Mouse (Mus musculus) hindbrain, embryonic 15.5 days (tissue): ENCODE data around the gene Rfc5. TPM values are rescaled to one million over a fixed set of nuclear protein-coding genes. Genes with fewer than 3 reads are reported as not detected.
"Not testable (repeated sequence)": the region's sequence is repeated elsewhere in the genome, so short reads cannot be mapped to it uniquely, and the experiment has no call there.

Source experiments
- ATAC-seq: fragments of 200-750 bp; cut with Nextera tagmentation; 2 replicates; pipeline ENCODE4 v1.8.0; 2017; ENCODE audit warnings: low read depth, moderate number of reproducible peaks, moderate TSS enrichment; ENCODE audit not compliant: low FRiP score
- H3K27ac ChIP-seq: fragments of 300-500 bp; sonication (generic); replicated peaks from 2 replicates; pipeline ENCODE4 v1.5.1; 2015; ENCODE audit warnings: mild to moderate bottlenecking, inconsistent platforms
- H3K27me3 ChIP-seq: fragments of 300-500 bp; sonication (generic); 2 replicates; pipeline ENCODE4 v1.6.1; 2015; ENCODE audit warnings: control low read depth, inconsistent platforms
- H3K36me3 ChIP-seq: fragments of 300-500 bp; sonication (generic); 2 replicates; pipeline ENCODE4 v1.6.1; 2015; ENCODE audit warnings: control low read depth, inconsistent platforms
- H3K4me1 ChIP-seq: fragments of 300-500 bp; sonication (generic); replicated peaks from 2 replicates; pipeline ENCODE4 v1.6.1; 2015; ENCODE audit warnings: control low read depth, inconsistent platforms
- H3K4me2 ChIP-seq: fragments of 300-500 bp; sonication (generic); 2 replicates; pipeline ENCODE4 v1.6.1; 2015; ENCODE audit warnings: moderate library complexity, mild to moderate bottlenecking, inconsistent platforms
- H3K4me3 ChIP-seq: fragments of 300-500 bp; sonication (generic); 2 replicates; pipeline ENCODE4 v1.5.1; 2015; ENCODE audit warnings: mild to moderate bottlenecking, inconsistent platforms
- H3K9ac ChIP-seq: fragments of 300-500 bp; sonication (generic); 2 replicates; pipeline ENCODE4 v1.6.1; 2015; ENCODE audit warnings: inconsistent platforms
- H3K9me3 ChIP-seq: fragments of 300-500 bp; sonication (generic); 2 replicates; pipeline ENCODE4 v1.6.1; 2016; ENCODE audit warnings: control low read depth, inconsistent platforms
- WGBS: fragments of 180-500 bp; shearing (Covaris S2); methylation state at CpG from one replicate; pipeline ENCODE4 v1.1.7; 2015; 5-methylcytosine and 5-hydroxymethylcytosine counted together
- polyA plus RNA-seq: library from polyadenylated mRNA; unstranded; fragments of >200 nt; fragmentation: Nextera tagmentation; extraction: Ambion mirVana; gene quantifications from 2 replicates; pipeline ENCODE4 v1.2.1, GENCODE M21; 2015

Gene Rfc5
- polyA plus RNA-seq, 1 experiment from 2014 or later: 30.2 TPM

DNA sequence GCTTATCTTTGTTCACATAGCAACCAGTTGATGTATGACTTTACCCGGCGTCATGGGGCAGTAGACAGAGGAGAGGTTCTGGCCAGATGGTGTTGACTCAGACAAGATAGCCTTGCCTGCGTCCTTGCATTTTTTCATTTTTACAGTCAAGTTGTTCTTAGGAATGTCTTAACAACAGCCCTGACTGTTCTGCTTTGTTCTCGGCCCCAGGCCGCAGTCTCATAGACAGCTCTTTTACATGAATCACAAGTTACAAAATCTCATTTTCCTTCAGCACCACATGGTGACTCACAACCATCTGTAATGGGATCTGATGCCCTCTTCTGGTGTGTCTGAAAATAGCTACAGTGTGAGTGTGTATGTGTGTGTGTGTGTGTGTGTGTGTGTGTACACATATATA is 44.4 kb downstream of the Rfc5 start:
- not testable (repeated sequence) for H3K27me3 ChIP-seq, H3K9me3 ChIP-seq, H3K27ac ChIP-seq, H3K9ac ChIP-seq, H3K4me3 ChIP-seq, H3K4me2 ChIP-seq, H3K4me1 ChIP-seq, ATAC-seq, H3K36me3 ChIP-seq
- WGBS: 90% methylated on average over 5 of the region's 5 CpGs

DNA sequence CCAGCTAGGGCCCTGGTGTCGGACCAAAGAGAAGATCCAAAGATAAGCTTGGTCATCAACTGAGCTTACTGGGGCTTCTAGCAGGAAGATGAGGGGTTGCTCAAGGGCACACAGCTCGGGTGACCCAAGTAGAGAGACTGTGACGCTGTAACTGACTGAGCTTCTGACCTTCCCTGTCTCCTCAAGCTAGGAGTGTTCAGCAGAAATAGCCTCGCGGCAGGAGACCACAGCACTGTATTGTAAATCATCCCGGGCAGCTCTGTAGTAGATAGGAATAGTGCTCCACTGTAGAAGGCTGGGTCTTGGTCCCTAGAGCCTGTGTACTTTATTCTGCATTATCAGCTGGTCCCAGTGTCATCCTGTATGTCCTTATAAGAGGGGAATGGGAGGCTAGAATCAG is 47.0 kb downstream of the Rfc5 start:
- Histone ChIP-seq H3K27me3 (no peaks in the 10 kb centered on the region), H3K4me3 (no peak overlapping the region), H3K4me1 (no peaks in the 10 kb centered on the region), H3K36me3 (no peaks in the 10 kb centered on the region), H3K27ac (no peak overlapping the region), H3K9me3 (no peaks in the 10 kb centered on the region), H3K9ac (no peak overlapping the region), H3K4me2 (no peak overlapping the region)
- WGBS: 91% methylated on average over 6 of the region's 6 CpGs
- ATAC-seq: no peak

DNA sequence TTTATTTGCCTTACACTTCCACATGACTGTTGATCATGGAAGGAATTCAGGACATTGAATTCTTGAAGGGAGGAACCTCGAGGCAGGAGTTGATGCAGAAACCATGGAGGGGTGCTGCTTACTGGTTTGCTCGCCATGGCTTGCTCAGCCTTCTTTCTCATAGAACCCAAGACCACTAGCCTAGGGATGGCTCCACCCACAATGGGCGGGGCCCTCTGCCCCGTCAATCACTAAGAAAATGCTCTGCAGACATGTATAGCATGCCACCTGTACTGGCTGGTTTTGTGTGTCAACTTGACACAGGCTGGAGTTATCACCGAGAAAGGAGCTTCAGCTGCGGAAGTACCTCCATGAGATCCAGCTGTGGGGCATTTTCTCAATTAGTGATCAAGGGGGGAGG is 48.8 kb downstream of the Rfc5 start:
- ATAC-seq: no peak
- no peaks in the 10 kb centered on the region for H3K9me3 ChIP-seq
- no peak overlapping the region for H3K9ac ChIP-seq
- H3K27me3 ChIP-seq: no peaks in the 10 kb centered on the region
- H3K36me3 ChIP-seq: no peaks in the 10 kb centered on the region
- no peak overlapping the region for H3K4me2 ChIP-seq
- H3K4me1 ChIP-seq: no peaks in the 10 kb centered on the region
- no peak overlapping the region for H3K27ac ChIP-seq
- H3K4me3 ChIP-seq: no peak overlapping the region
- 86% methylated on average over 6 of the region's 6 CpGs for WGBS

DNA sequence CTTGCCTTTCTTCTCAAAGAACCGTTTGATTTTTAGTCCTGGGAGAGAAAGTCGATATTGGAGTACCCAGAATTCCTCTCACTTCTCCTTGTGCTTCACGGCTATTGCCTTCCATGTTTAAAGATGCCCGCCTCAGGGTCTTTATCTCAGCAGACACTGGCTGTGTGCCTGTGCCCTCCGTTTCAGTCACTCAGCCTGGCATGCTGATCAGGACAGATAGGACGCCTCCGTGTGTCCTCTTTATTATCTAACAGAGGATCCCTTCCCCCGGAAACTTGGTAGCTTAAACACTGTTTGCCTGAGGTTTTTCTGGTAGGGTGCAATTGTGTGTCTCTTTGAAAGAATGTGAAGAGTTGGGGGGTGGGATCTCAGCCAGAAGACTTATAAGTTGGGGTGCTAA is 50.3 kb downstream of the Rfc5 start:
- Histone ChIP-seq H3K9ac (no peak overlapping the region), H3K27me3 (no peaks in the 10 kb centered on the region), H3K36me3 (no peaks in the 10 kb centered on the region), H3K4me2 (no peak overlapping the region), H3K27ac (no peak overlapping the region), H3K9me3 (no peaks in the 10 kb centered on the region), H3K4me3 (no peak overlapping the region), H3K4me1 (no peaks in the 10 kb centered on the region)
- ATAC-seq: no peak
- 79% methylated on average over 8 of the region's 8 CpGs for WGBS

DNA sequence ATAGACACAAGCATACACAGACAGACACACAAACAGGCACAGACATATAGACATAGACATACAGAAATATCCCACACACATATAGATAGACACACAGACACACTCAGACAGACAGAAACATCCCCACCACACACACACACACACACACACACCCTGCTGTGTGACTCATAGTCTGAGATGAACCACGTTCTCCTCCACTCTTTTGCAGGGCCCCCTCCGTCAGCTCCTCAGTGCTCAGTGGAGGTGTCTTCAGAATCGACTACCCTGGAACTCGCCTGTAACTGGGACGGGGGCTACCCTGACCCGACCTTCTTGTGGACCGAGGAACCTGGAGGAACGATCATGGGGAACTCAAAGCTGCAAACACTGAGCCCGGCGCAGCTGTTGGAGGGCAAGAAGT is 50.8 kb downstream of the Rfc5 start:
- H3K27ac ChIP-seq: no peak overlapping the region
- H3K27me3 ChIP-seq: no peaks in the 10 kb centered on the region
- ATAC-seq: no peak
- H3K36me3 ChIP-seq: no peaks in the 10 kb centered on the region
- no peak overlapping the region for H3K4me2 ChIP-seq
- H3K4me3 ChIP-seq: no peak overlapping the region
- no peaks in the 10 kb centered on the region for H3K9me3 ChIP-seq
- no peaks in the 10 kb centered on the region for H3K4me1 ChIP-seq
- H3K9ac ChIP-seq: no peak overlapping the region
- WGBS: 88% methylated on average over 10 of the region's 10 CpGs

DNA sequence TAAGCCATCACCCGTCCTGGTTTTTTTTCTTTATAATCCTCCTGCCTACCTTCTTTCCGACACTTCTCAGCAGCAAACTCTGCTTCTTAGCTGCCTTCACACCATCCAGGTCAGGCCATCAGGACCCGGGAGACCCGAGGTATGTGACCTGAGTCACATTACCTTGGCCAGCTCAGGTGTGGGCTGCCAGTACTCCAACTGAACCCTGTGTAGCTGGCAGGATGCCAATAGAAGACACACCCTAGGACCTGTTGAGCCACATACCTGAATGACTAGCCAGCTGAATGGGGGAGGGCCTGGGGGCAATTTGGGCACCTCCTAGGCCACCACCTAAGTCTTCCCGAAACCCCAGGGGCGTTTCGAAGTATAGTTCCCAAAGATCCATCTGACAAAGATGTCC is 58.4 kb downstream of the Rfc5 start:
- H3K27ac ChIP-seq: no peak overlapping the region
- H3K9me3 ChIP-seq: no peaks in the 10 kb centered on the region
- no peak overlapping the region for H3K9ac ChIP-seq
- no peaks in the 10 kb centered on the region for H3K4me1 ChIP-seq
- no peaks in the 10 kb centered on the region for H3K27me3 ChIP-seq
- H3K4me3 ChIP-seq: no peak overlapping the region
- H3K4me2 ChIP-seq: no peak overlapping the region
- H3K36me3 ChIP-seq: no peaks in the 10 kb centered on the region
- ATAC-seq: no peak
- WGBS: 91% methylated on average over 7 of the region's 7 CpGs

Other genes with a start within 250 kb of the Rfc5 start
- gene Pebp1, start 101.4 kb downstream of the Rfc5 start, polyA plus RNA-seq: 1,065 and 1,090 TPM in 2 replicates
- gene Vsig10, start 70.0 kb downstream of the Rfc5 start, polyA plus RNA-seq: 1.3 and 2.4 TPM in 2 replicates
- gene Wsb2, start 31.7 kb downstream of the Rfc5 start, polyA plus RNA-seq: 288 and 310 TPM in 2 replicates
- gene Ksr2, start 25.0 kb upstream of the Rfc5 start, polyA plus RNA-seq: 7.5 and 8.1 TPM in 2 replicates